Mouse (Mus musculus): ENCODE measurements around the gene Ammecr1. TPM values are rescaled to one million over a fixed set of nuclear protein-coding genes. Genes with fewer than 3 reads are reported as not detected.

Gene Ammecr1
- polyA plus RNA-seq, 1 experiment: 1.6 TPM

- Histone ChIP-seq H3K4me3 (ENCODE audit: insufficient read depth, low read length) (no peak overlapping the region), H3K4me1 (ENCODE audit: control insufficient read depth, insufficient read depth, low read length) (no peaks in the 10 kb centered on the region), H3K27ac (ENCODE audit: insufficient read depth, low read length) (no peak overlapping the region)
- no peak for TF ChIP-seq CTCF (IDR thresholded peaks at IDR 0.05; ENCODE audit: extremely low read depth, insufficient read depth, low read length)
- TF ChIP-seq POLR2A (IDR thresholded peaks at IDR 0.05; ENCODE audit: extremely low read depth, insufficient read depth, low read length): no peak
These were observed 145.3 kb downstream of the Ammecr1 start for GRCm38 (mm10) chrX:142821239-142821638.

GRCm38 (mm10) chrX:142818057-142818682 is 148.4 kb downstream of the Ammecr1 start:
- TF ChIP-seq POLR2A (IDR thresholded peaks at IDR 0.05; ENCODE audit: extremely low read depth, insufficient read depth, low read length): no peak
- peak; percentile 57; the same call in 1 of the 2 replicates for TF ChIP-seq CTCF (IDR thresholded peaks at IDR 0.05; ENCODE audit: extremely low read depth, insufficient read depth, low read length)
- no peak overlapping the region for H3K4me3 ChIP-seq (ENCODE audit: insufficient read depth, low read length)
- no peak overlapping the region for H3K27ac ChIP-seq (ENCODE audit: insufficient read depth, low read length)
- H3K4me1 ChIP-seq (ENCODE audit: control insufficient read depth, insufficient read depth, low read length): no peaks in the 10 kb centered on the region

GRCm38 (mm10) chrX:142813146-142813545 is 153.4 kb downstream of the Ammecr1 start:
- Histone ChIP-seq H3K27ac (ENCODE audit: insufficient read depth, low read length) (no peak overlapping the region), H3K4me1 (ENCODE audit: control insufficient read depth, insufficient read depth, low read length) (no peaks in the 10 kb centered on the region), H3K4me3 (ENCODE audit: insufficient read depth, low read length) (no peak overlapping the region)
- TF ChIP-seq CTCF (IDR thresholded peaks at IDR 0.05; ENCODE audit: extremely low read depth, insufficient read depth, low read length) (peak; percentile 38; the same call in 1 of the 2 replicates), POLR2A (IDR thresholded peaks at IDR 0.05; ENCODE audit: extremely low read depth, insufficient read depth, low read length) (no peak)

- TF ChIP-seq POLR2A (IDR thresholded peaks at IDR 0.05; ENCODE audit: extremely low read depth, insufficient read depth, low read length) (no peak), CTCF (IDR thresholded peaks at IDR 0.05; ENCODE audit: extremely low read depth, insufficient read depth, low read length) (peak; percentile 50; the same call in 1 of the 2 replicates)
These were observed 158.1 kb downstream of the Ammecr1 start for GRCm38 (mm10) chrX:142808411-142808810.

GRCm38 (mm10) chrX:142806620-142807061 is 159.9 kb downstream of the Ammecr1 start:
- Histone ChIP-seq H3K4me1 (ENCODE audit: control insufficient read depth, insufficient read depth, low read length) (peaks cover 1% of the 10 kb centered on the region; the same call in 1 of the 2 replicates), H3K27ac (ENCODE audit: insufficient read depth, low read length) (no peak overlapping the region), H3K4me3 (ENCODE audit: insufficient read depth, low read length) (no peak overlapping the region)
- TF ChIP-seq POLR2A (IDR thresholded peaks at IDR 0.05; ENCODE audit: extremely low read depth, insufficient read depth, low read length) (no peak), CTCF (IDR thresholded peaks at IDR 0.05; ENCODE audit: extremely low read depth, insufficient read depth, low read length) (peak; percentile 44)

More at GRCm38 (mm10) chrX:142808411-142808810, 158.1 kb downstream of the Ammecr1 start:
- H3K4me3 ChIP-seq (ENCODE audit: insufficient read depth, low read length): no peak overlapping the region
- no peak overlapping the region for H3K27ac ChIP-seq (ENCODE audit: insufficient read depth, low read length)
- peaks cover 1% of the 10 kb centered on the region; the same call in 1 of the 2 replicates for H3K4me1 ChIP-seq (ENCODE audit: control insufficient read depth, insufficient read depth, low read length)

GRCm38 (mm10) chrX:142806126-142806525 is 160.4 kb downstream of the Ammecr1 start:
- H3K4me1 ChIP-seq (ENCODE audit: control insufficient read depth, insufficient read depth, low read length): peaks cover 1% of the 10 kb centered on the region; the same call in 1 of the 2 replicates
- H3K27ac ChIP-seq (ENCODE audit: insufficient read depth, low read length): no peak overlapping the region
- H3K4me3 ChIP-seq (ENCODE audit: insufficient read depth, low read length): no peak overlapping the region
- TF ChIP-seq CTCF (IDR thresholded peaks at IDR 0.05; ENCODE audit: extremely low read depth, insufficient read depth, low read length): no peak
- no peak for TF ChIP-seq POLR2A (IDR thresholded peaks at IDR 0.05; ENCODE audit: extremely low read depth, insufficient read depth, low read length)

- H3K4me1 ChIP-seq (ENCODE audit: control insufficient read depth, insufficient read depth, low read length): peaks cover 1% of the 10 kb centered on the region; the same call in 1 of the 2 replicates
- no peak overlapping the region for H3K4me3 ChIP-seq (ENCODE audit: insufficient read depth, low read length)
- no peak for TF ChIP-seq POLR2A (IDR thresholded peaks at IDR 0.05; ENCODE audit: extremely low read depth, insufficient read depth, low read length)
- no peak for TF ChIP-seq CTCF (IDR thresholded peaks at IDR 0.05; ENCODE audit: extremely low read depth, insufficient read depth, low read length)
- H3K27ac ChIP-seq (ENCODE audit: insufficient read depth, low read length): no peak overlapping the region
These were observed 161.9 kb downstream of the Ammecr1 start for GRCm38 (mm10) chrX:142804596-142804995.

Other genes starting within 250 kb of the Ammecr1 start
- gene Rtl9, start 132.9 kb upstream of the Ammecr1 start, polyA plus RNA-seq (2012; rRNA removed): 0.77 and 0.83 TPM in 2 replicates